Mouse (Mus musculus) limb, embryonic 14.5 days (tissue): Measurements from ENCODE around the gene Slc39a11. TPM values are rescaled to one million over a fixed set of nuclear protein-coding genes. Genes with fewer than 3 reads are reported as not detected.

Source experiments
- ATAC-seq: fragments of 200-750 bp; cut with Nextera tagmentation; 2 replicates; pipeline ENCODE4 v1.8.0; 2017; ENCODE audit warnings: low read depth, moderate number of reproducible peaks, moderate TSS enrichment; ENCODE audit not compliant: low FRiP score
- DNase-seq: peaks from one replicate; pipeline ENCODE4 v3.0.0-alpha.2; 2015; ENCODE audit warnings: low spot score
- H3K27ac ChIP-seq: fragments of 300-500 bp; sonication (generic); replicated peaks from 2 replicates; pipeline ENCODE4 v1.5.1; 2014; ENCODE audit warnings: low read depth, mild to moderate bottlenecking, low read length, moderate library complexity, mixed read lengths
- H3K27me3 ChIP-seq: fragments of 300-500 bp; sonication (generic); 2 replicates; pipeline ENCODE4 v1.6.1; 2014; ENCODE audit warnings: low read length, mixed read lengths; ENCODE audit not compliant: control insufficient read depth, insufficient read depth
- H3K36me3 ChIP-seq: fragments of 300-500 bp; sonication (generic); 2 replicates; pipeline ENCODE4 v1.6.1; 2014; ENCODE audit warnings: mild to moderate bottlenecking, low read length, moderate library complexity, mixed read lengths; ENCODE audit not compliant: control insufficient read depth, insufficient read depth
- H3K4me1 ChIP-seq: fragments of 300-500 bp; sonication (generic); 2 replicates; pipeline ENCODE4 v1.6.1; 2014; ENCODE audit warnings: antibody characterized with exemption, low read length, mixed read lengths; ENCODE audit not compliant: control insufficient read depth, insufficient read depth
- H3K4me2 ChIP-seq: fragments of 300-500 bp; sonication (generic); replicated peaks from 2 replicates; pipeline ENCODE4 v1.6.1; 2014; ENCODE audit warnings: low read depth, mild to moderate bottlenecking, low read length, moderate library complexity; ENCODE audit not compliant: severe bottlenecking
- H3K4me3 ChIP-seq: fragments of 300-500 bp; sonication (generic); replicated peaks from 2 replicates; pipeline ENCODE4 v1.5.1; 2014; ENCODE audit warnings: low read length
- H3K9ac ChIP-seq: fragments of 300-500 bp; sonication (generic); 2 replicates; pipeline ENCODE4 v1.6.1; 2014; ENCODE audit warnings: mild to moderate bottlenecking, low read depth, low read length, moderate library complexity; ENCODE audit not compliant: severe bottlenecking
- H3K9me3 ChIP-seq: fragments of 300-500 bp; sonication (generic); 2 replicates; pipeline ENCODE4 v1.6.1; 2016; ENCODE audit warnings: low read length; ENCODE audit not compliant: control insufficient read depth
- POLR2A ChIP-seq: fragments of 200-500 bp; IDR thresholded peaks from 2 replicates; pipeline ENCODE4 v1.8.0; 2012; ENCODE audit warnings: inconsistent platforms, mild to moderate bottlenecking, moderate library complexity, borderline replicate concordance; ENCODE audit not compliant: insufficient read depth, insufficient read length; ENCODE audit errors: extremely low read depth
- WGBS: fragments of 180-500 bp; shearing (Covaris S2); extraction: QIAGEN DNeasy Blood & Tissue Kit; methylation state at CpG from one replicate; pipeline ENCODE4 v1.1.7; 2014; 5-methylcytosine and 5-hydroxymethylcytosine counted together
- polyA plus RNA-seq, 2 experiments: library from polyadenylated mRNA; depleted of rRNA in 1 of 2; stranded (reverse) in 1 of 2; unstranded in 1 of 2; fragments of >200 nt; fragmentation: Nextera tagmentation in 1 of 2; extraction: Ambion mirVana in 1 of 2; gene quantifications; 2 replicates each; pipeline versions ENCODE4 v1.2.1 to v1.2.3; 2012 to 2014

Slc39a11 gene
- polyA plus RNA-seq, 2 experiments, result 17.2 to 24.5 TPM

DNA sequence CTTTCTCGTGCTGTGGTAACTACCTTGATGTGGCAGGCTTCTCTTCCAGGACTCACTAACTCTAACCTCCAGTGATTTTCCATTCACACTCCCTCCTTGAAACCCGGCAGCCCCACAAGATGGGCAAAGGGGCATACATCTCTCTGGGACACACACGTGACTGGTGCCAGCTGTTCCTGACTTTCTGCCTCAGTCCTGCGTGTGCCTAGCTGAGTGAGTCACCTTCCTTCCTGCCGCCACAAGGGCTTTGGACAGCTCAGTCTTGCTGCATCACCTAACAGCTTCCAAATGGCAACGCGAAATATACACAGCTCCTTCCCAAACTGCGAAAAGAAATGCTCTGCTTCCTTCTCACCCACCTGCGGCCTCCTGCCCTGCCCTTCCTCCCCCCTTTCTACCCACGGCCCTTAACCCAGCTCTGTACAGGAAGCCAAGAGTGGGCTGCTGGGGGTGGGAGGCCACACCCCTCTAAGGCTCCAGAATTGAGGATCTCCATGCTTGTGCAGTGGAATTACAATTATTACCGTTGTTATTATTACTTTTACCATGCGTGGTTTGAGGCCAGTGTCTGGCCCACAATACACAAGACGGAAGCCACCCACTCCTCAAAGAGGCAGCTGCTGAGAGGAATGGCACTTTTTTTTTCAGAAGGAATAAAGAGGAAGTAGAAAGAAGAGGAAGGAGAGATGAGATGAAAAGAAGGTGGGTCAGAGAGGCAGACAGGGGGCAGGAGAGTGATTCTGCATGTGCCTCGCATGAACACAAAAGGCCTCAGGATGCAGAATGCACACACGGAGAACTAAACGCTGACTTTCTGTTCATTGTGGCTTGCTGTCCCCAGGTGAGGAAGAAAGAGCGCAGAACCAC, 179.7 kb downstream of the Slc39a11 start:
- no peak overlapping the region for H3K4me3 ChIP-seq
- H3K36me3 ChIP-seq, result no peaks in the 10 kb centered on the region
- H3K9ac ChIP-seq, result no peak overlapping the region
- DNase-seq (no peak), ATAC-seq (no peak)
- 0 out of 2 replicates have a peak, but pooled peaks cover 4% of the 10 kb centered on the region for H3K4me1 ChIP-seq
- H3K4me2 ChIP-seq, result no peak overlapping the region
- H3K27me3 ChIP-seq, result no peaks in the 10 kb centered on the region
- H3K9me3 ChIP-seq, result no peaks in the 10 kb centered on the region
- 58% methylated on average over 17 of the region's 17 CpGs for WGBS
- TF ChIP-seq POLR2A, result no peak
- H3K27ac ChIP-seq, result no peak overlapping the region

DNA sequence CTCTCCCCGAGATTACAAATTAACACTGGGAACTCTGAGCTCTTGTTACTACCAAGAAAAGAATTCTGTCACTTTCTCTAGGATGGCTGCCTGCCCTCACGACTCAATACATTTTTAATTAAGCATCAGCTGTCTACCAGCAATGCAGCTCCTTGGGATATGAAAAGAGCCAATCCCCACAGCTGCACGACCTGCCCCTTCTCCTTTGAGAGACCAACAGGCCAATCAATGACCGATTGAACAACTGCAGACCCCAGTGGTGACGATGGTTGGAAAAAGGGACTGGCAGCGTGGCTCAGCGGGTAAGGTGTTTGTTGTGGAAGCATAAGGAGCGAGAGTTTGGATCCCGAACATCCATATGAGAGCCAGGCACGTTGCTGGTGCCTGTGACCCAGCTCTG, 181.9 kb downstream of the Slc39a11 start:
- WGBS, result 69% methylated on average over 10 of the region's 10 CpGs
- Histone ChIP-seq H3K27ac (no peak overlapping the region), H3K9ac (no peak overlapping the region), H3K9me3 (no peaks in the 10 kb centered on the region), H3K4me1 (no peaks in the 10 kb centered on the region), H3K27me3 (no peaks in the 10 kb centered on the region), H3K4me3 (no peak overlapping the region), H3K36me3 (no peaks in the 10 kb centered on the region), H3K4me2 (no peak overlapping the region)
- no peak for TF ChIP-seq POLR2A
- DNase-seq, result no peak
- ATAC-seq, result no peak

DNA sequence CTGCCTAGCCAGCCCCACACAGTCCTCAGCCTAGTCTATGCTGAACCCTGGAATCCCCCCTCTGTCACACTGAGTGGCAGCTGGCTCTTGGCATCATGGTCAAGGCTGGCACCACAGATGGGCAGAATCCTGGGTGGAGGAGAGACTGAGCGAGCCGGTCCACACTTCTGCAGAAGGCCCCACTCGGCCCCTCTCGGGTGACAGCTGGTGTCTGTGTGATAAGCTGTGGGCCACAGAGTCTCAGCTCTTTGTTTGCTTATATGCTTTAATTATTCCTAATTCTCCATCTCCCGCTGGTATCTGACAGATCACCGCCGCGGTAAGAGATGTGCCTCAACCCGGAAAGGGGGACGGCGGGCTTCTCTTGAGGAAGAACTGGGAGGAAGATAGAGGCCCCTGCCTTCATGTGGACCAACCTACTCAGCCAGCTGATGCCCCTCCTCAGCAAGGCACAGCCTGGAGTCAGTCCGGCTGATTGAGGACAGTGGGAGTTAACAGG, 182.5 kb downstream of the Slc39a11 start:
- H3K4me3 ChIP-seq, result no peak overlapping the region
- no peak for TF ChIP-seq POLR2A
- no peak overlapping the region for H3K27ac ChIP-seq
- H3K36me3 ChIP-seq, result no peaks in the 10 kb centered on the region
- no peak overlapping the region for H3K9ac ChIP-seq
- H3K4me1 ChIP-seq, result no peaks in the 10 kb centered on the region
- DNase-seq (no peak), ATAC-seq (no peak)
- H3K4me2 ChIP-seq, result no peak overlapping the region
- no peaks in the 10 kb centered on the region for H3K27me3 ChIP-seq
- WGBS, result 90% methylated on average over 12 of the region's 12 CpGs
- no peaks in the 10 kb centered on the region for H3K9me3 ChIP-seq

DNA sequence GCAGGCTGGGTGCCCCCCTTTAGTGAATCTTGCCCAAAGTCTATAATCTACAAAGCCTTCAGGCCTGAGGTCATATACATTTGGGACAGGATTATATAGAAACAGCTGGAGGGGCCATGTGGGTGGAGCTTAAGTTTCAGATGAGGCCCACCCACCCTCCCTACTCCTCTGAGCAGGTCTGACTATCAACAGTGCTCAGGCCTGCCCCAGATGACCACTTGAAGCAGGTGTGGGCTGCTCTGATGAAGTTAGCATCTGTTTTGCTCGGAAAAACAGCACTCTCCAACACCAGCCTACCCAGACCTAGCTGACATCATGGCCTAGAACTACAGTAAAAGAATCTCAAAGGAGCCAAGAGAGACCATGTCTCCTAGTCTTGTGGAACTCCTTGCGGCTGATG, 189.8 kb downstream of the Slc39a11 start:
- ATAC-seq (peak; percentile 71), DNase-seq (no peak)
- no peaks in the 10 kb centered on the region; the same call in 1 of the 2 replicates for H3K9me3 ChIP-seq
- no peaks in the 10 kb centered on the region for H3K27me3 ChIP-seq
- WGBS, result 71% methylated on average over 2 of the region's 2 CpGs
- no peak overlapping the region for H3K27ac ChIP-seq
- H3K9ac ChIP-seq, result no peak overlapping the region
- peaks cover 17% of the 10 kb centered on the region for H3K4me1 ChIP-seq
- no peak overlapping the region for H3K4me2 ChIP-seq
- no peaks in the 10 kb centered on the region for H3K36me3 ChIP-seq
- TF ChIP-seq POLR2A, result no peak
- no peak overlapping the region for H3K4me3 ChIP-seq

DNA sequence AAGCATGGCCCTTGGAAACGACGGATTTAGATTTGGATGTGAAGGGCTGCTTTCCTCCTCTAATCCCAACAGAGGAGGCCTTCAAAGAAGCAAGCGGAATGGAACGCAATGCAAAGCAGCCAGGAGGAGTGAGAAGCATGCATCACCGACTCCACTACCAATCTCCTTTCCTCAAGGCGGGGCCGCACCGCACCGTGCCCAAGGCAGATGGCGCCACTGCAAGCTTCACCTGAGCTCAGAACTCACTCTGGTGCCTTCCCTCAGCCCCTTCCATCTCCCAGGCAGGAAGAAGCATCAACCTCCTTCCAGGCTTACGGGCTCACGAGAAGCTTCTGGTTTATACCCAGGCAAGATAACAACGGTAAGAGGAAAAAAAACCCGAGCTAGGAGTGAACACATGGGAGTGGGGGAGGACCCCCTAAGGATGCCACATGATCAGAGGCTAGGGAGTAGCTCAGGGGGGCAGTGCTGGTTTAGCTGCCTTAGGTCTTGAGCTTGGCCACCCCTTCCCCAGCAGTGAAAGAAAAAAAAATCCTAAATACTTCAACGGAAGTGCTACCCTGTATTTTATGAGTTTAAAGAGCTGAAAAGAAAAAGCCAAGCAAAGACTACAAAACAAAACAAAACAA, 191.2 kb downstream of the Slc39a11 start:
- Histone ChIP-seq H3K27ac (peak overlapping the region; percentile 27; the same call in 1 of the 2 replicates), H3K9me3 (no peaks in the 10 kb centered on the region; the same call in 1 of the 2 replicates), H3K36me3 (no peaks in the 10 kb centered on the region), H3K9ac (no peak overlapping the region), H3K4me2 (no peak overlapping the region), H3K4me3 (no peak overlapping the region), H3K4me1 (peaks cover 17% of the 10 kb centered on the region), H3K27me3 (no peaks in the 10 kb centered on the region)
- 54% methylated on average over 15 of the region's 15 CpGs for WGBS
- DNase-seq (no peak), ATAC-seq (no peak; the same call in 1 of the 2 replicates)
- no peak for TF ChIP-seq POLR2A
